Mouse (Mus musculus): ENCODE data around the gene Iqcd. TPM values are rescaled to one million over a fixed set of nuclear protein-coding genes. Genes with fewer than 3 reads are reported as not detected.
A peak's percentile ranks its signal among the peaks of the same experiment; 100 is the strongest.

Iqcd gene
- polyA plus RNA-seq (2017; shearing (Covaris generic)) = under 1 TPM in 1 of 3 experiments, not detected in 2; 0.91 TPM

- peak; percentile 91 for ATAC-seq
Measured at GRCm38 (mm10) chr5:120588569-120589094, at the start of gene Iqcd, which contains the start of gene Tpcn1. Gene Iqcd (plus strand): TSS chr5:120589016. Gene Tpcn1 (minus strand): TSS chr5:120588673.

DNA sequence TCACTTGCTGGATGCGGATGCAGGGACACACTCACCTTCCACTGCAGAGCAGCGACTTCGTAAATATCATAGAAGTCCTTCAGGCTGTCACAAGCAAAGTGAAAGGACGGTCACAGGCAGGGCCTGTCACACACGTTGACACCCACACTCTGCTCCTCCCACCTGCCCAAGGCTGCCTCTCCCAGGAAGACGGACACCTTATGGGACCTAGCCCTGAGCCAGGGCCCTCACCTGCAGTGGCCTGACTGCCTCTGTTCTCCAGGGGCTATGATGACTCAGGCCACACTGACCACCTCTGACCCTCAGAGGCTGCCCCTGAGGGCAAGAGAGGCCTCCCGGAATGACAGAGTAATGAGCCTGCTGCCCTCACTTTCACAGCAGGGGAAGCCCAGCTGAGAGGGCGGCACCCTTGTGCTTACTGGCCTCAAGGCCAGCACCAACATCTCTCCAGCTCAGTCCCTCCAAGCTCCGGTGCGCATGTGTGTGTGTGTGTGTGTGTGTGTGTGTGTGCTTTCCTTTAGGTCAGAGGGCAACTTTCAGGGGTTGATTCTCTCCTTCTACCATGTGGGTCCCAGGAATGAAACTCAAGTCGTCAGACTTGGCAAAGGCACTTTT lies 40.5 kb upstream of the Iqcd start:
- ATAC-seq = no peak

DNA sequence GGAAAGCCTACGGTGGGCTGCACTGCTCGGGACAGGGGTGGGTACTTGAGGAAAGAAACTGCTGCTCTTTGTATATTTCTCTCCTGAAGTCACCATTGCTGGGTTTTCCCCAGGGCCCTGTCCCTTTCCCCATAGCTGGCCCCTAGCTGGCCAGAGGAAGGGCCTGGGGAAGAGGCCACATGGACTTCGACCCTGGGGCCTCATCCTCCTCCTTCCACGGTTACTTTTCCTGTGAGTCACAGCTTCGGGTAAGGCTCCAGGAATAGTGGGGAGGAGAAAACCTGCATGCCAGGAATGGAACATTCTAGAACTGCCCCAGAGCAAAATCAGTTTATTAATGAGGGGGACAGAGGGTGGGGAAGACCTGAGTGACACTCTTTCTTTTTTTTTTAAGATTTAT lies 38.7 kb upstream of the Iqcd start:
- ATAC-seq = no peak

DNA sequence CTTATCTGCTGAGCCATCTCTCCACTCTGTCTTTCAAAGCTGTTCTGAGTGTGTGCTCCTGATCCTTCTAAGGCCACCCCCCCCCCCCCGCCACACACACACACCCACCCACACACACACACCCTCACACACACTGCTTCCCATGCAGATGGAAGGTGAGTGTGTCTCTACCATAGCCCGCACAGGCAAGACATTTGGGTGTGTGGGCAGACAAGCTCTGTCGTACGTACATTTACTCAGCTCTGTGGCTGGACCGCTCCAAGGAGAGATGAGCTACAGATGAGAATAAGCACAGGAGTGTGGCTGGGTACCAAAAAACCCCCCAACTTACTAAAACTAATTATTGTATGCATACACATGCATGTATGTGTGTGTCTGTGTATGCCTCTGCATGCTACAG lies 38.1 kb upstream of the Iqcd start:
- no peak for ATAC-seq

DNA sequence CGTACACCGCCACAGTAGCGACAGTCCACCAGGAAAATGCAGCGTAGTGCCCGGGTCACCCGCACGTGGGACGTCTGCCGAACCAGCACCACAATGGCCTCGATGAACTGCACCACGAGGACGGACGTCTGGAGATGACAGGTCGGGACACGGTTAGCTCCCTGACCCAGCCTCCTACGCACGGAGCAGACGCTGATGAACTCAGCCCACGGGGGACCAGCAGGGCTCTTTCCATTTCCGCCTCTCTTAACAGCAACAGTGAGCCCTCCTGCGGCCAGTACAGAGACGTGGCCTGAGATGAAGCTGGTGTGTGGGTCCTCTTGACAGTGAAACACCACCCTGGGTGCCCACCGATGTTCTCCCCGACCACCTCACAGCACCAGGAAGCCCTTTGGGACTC lies 32.9 kb upstream of the Iqcd start:
- ATAC-seq = no peak

DNA sequence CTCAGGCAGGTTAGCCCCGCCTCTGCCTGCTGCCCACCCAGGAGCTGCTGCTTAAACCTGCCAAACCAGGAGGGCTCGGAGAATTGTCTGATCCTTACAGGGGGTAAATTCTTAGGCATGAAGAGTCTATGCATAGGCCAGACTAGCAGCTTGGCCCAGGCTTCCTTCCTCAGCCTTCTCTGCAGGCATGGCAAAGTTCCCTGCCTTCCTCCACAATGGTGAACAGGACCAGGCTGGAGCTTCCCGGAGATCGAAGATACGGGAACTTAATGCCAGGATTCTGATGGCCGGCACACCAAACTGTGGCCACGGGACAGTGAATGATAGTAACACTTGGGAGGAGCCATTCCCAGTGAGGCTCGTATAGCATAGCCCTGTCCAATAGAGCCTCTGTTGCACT lies 30.8 kb upstream of the Iqcd start:
- ATAC-seq = no peak

DNA sequence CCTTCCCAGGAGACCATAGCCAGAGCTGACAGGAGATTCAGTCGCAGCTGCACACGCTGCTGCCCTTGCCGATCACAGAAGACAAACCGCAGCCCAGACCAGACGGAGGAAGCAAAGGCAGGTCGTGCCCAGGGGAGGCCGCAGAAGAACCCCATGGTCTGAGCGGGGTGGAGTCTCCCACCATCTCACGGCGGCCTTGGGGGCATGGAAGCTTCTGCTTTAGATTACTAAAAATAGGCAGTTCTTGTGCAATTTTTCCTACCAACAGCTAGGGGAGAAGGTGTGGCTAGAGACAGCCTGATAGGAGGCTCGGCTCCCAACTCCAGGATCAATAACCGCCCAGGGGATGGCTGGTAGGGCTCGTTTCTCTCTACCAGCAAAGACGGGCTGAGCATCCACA lies 30.1 kb upstream of the Iqcd start:
- no peak for ATAC-seq

GRCm38 (mm10) chr5:120560129-120560615 lies 28.6 kb upstream of the Iqcd start:
- no peak for ATAC-seq

GRCm38 (mm10) chr5:120560616-120561311 lies 28.1 kb upstream of the Iqcd start:
- ATAC-seq = no peak

DNA sequence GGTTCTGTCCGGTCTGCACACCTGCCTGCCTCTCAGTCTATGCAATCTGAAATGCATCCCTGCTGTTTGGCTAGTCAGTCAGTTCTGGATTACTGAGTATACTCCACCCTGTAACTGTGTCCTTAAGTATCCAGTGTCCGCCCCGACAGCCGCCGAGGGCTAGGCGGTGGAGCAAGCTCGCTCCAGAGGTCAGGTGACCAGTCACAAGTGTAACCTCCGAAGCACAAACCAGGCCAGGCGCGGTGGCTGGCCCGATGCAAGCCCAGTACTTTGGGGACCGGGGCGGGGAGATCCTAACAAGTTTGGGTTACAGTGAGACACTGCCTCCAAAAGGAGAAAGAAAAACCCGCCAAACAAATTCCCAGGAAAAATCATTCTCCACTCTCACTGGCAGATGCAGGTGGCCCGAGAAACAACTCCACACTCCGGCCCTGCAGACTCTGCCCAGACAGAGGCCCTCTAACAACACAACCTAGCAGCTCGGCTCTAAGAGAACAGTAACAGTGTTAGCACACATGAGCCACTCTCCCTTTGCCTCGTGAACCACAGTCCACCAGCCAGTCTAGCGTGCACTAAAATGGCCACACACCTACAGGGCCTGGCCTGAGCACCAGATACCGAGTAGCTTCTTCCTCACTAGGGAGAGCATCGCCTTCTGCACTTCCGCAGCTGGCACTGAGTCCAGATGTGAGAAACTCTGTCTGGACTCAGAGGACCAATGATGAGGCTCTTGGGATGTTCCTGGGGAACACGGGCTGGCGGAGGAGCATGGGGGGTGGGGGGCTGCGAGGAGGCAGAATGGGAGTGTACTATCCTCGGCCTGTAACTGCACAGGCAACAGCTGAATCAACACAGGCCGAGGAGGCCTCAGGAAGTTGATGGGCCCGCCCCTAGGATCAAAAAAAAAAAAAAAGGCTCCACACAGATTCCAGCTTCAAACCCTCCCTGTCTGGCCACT lies 25.6 kb upstream of the Iqcd start:
- no peak for ATAC-seq

DNA sequence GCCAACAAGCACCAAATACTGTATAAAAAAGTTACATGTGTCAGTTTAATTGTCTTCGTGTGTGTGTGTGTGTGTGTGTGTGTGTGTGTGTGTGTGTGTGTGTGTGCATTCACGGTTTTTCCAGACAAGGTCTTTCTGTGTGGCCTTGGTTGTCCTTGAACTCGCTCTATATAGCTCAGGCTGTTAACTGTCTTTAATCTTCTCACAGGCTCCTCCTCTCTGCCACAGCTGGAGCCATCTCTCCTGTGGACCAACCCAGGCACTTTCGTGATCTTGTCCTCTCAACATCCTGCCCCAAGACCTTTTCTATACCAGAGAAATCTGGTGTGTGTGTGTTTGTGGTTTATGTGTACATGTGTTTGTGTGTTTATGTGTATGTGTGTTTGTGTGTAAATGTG lies 24.9 kb upstream of the Iqcd start:
- ATAC-seq = no peak

DNA sequence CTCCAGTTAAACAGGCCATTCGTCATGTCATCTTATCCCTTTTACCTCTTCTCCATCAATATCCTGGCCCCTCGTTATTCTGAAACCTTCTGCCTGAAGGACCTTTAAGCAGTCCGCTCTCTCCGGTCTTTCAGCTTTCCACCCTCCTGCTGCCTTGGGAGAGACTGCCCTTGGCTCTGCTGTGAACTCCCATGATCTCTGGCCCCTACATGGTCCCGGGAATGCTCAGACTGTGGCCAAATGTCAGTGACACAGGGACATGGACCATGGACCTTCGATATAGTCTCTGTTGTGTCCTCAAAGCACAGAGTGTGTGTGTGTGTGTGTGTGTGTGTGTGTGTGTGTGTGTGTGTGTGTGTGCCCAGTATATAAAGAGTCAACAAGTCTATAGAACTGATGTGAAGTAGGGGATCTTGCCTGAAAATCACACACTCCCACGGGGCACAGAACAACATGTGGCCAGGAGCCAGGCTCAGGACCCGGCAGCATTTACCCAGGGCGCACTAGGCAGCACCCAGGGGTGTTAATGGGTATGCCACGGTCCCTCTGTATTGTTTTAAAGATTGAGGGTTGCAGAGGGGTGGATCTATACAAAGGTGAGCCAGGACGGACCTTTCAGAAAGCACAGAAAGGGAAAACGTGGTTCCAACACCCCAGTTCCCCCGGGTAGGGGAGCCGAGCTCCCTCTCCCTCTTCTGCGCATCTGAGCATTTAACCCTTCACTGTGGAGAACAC lies 23.5 kb upstream of the Iqcd start:
- no peak for ATAC-seq

GRCm38 (mm10) chr5:120566101-120566500 lies 22.7 kb upstream of the Iqcd start:
- ATAC-seq = no peak

DNA sequence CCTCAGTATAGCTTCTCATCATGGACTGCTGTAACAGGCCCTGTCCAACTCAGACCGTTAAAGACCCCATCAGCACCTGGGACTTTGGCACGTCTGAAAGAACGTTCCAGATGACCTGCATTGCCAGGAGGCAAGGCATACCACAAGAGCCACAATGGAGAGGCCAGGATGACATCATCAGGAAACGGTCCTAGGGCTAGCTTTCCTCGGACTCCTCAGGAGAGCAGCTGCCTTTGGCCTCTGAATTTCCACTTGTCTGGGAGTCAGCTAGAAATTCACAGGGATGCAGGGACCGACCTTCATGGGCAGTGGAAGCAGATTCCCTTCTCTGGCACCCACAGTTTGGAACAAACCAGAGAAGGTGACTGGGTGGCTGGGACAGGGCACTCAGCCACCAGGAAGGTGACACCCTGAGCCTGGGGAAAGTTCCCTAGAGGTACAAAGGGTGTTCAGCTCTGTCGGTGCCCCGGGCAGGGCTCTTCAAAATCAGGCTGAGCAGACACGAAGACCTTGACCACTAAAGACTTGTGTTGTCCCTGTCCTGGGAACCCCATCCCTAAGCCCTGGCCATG lies 22.0 kb upstream of the Iqcd start:
- no peak for ATAC-seq

GRCm38 (mm10) chr5:120567253-120567701 lies 21.5 kb upstream of the Iqcd start:
- ATAC-seq = no peak

DNA sequence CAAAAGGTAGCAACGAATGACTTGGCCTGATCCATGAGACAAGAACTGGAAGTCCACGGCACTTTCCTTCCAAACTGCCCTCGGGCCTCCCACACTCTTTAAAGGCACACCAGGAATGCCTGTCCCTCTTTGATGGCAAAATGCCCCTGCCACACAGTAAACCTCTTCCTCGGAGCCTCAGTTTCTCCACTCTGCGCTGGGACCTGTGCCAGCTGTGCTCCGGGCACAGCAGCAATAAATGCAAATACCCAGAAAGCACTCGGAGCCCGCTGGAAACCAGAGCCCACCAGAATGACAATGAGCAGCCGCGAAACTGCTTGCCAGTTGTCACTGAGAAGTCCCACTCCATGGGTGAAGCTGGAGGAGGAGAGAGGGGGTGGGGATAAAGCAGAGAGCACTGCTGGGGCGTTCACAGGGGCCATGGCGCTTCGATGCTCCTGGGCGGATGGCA lies 21.0 kb upstream of the Iqcd start:
- no peak for ATAC-seq

DNA sequence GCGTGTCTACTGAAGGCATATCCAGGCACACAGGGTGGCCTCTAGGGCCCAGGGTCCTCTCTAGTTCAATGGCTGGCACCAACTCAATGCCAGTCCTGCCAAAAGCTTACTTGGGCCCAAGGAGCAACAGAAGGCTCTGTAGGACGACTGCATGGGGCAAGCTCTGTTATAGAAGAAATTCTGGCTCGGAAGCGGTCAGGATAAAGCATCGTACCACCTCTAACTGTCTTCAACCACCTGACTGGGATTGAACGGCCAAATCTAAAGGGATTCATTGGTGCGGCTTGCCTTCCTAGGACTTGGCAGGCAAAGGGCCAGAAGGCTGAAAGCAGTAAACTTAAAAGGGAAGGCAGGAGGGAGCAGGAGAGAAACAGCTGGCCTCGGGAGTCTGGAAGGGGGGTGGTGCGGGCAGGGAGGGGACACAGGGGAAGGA lies 20.5 kb upstream of the Iqcd start:
- no peak for ATAC-seq

- no peak for ATAC-seq
Measured at GRCm38 (mm10) chr5:120568964-120569363, 19.9 kb upstream of the Iqcd start.

- ATAC-seq = no peak
Measured at GRCm38 (mm10) chr5:120569791-120570190, 19.0 kb upstream of the Iqcd start.

GRCm38 (mm10) chr5:120570289-120570897 lies 18.4 kb upstream of the Iqcd start:
- ATAC-seq = no peak

Data from inflammation-experienced regulatory T-cells, adult 6 months (primary cell).